Mouse (Mus musculus) WW6 (cell line): ENCODE data around the gene Marcks.
"Not testable (repeated sequence)": the region's sequence is repeated elsewhere in the genome, so short reads cannot be mapped to it uniquely, and the experiment has no call there.

Experiments used
- DNase-seq: peaks from one replicate; pipeline ENCODE4 v3.0.0-alpha.2; 2013; ENCODE audit warnings: low read depth, low spot score

The Marcks gene

GRCm38 (mm10) chr10:37135951-37136751, 2.6 kb downstream of the Marcks start:
- DNase-seq: no peak

GRCm38 (mm10) chr10:37133876-37134708, 4.6 kb downstream of the Marcks start:
- no peak for DNase-seq

GRCm38 (mm10) chr10:37132671-37133070, 6.0 kb downstream of the Marcks start:
- no peak for DNase-seq

- DNase-seq: no peak
Measured at GRCm38 (mm10) chr10:37129652-37130051, 9.1 kb downstream of the Marcks start.

GRCm38 (mm10) chr10:37115329-37115728, 23.4 kb downstream of the Marcks start:
- DNase-seq: no peak

GRCm38 (mm10) chr10:37112812-37113211, 25.9 kb downstream of the Marcks start:
- DNase-seq: no peak

GRCm38 (mm10) chr10:37112362-37112761, 26.4 kb downstream of the Marcks start:
- no peak for DNase-seq

GRCm38 (mm10) chr10:37111432-37111831, 27.3 kb downstream of the Marcks start:
- DNase-seq: no peak

GRCm38 (mm10) chr10:37106871-37107627, 31.7 kb downstream of the Marcks start:
- DNase-seq: no peak

- no peak for DNase-seq
Measured at GRCm38 (mm10) chr10:37106303-37106702, 32.4 kb downstream of the Marcks start.

GRCm38 (mm10) chr10:37102227-37103080, 36.3 kb downstream of the Marcks start:
- DNase-seq: no peak

GRCm38 (mm10) chr10:37101733-37102132, 37.0 kb downstream of the Marcks start:
- DNase-seq: no peak

GRCm38 (mm10) chr10:37096529-37096928, 42.2 kb downstream of the Marcks start:
- DNase-seq: no peak

GRCm38 (mm10) chr10:37095803-37096202, 42.9 kb downstream of the Marcks start:
- DNase-seq: no peak

- no peak for DNase-seq
Measured at GRCm38 (mm10) chr10:37093306-37093705, 45.4 kb downstream of the Marcks start.

GRCm38 (mm10) chr10:37090411-37090810, 48.3 kb downstream of the Marcks start:
- DNase-seq: no peak

GRCm38 (mm10) chr10:37084071-37084470, 54.6 kb downstream of the Marcks start:
- DNase-seq: not testable (repeated sequence)
